Comparison of ENCODE assay signal across 12 mouse cellular contexts in the genomic region with DNA sequence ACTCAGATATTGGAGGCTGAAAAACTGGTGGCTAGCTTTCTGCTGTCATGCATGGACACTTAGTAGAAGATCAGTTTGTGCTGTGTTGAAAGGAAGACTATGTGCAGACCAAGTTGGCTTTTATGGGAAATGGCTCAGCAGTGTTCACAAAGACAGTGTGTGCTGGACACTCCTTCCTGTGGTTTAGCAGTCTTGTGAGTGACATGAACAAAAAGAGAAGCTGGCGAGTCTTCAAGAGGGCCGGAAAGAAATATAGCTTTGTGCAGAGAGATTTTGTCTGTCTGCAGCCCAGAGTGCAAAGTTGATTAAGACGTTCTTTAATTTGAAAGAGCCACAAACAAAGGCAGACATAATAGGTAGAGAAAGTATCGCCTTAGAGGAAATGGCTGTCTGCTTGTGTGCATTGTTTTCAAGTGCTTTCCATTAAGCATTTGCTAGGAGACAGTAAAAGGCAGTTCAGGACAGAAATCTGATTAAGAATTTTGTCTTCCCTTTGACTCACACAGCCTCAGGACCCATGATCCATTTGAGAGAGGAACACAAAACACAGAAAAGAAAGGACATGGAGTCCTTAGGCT. TPM values are rescaled to one million over a fixed set of nuclear protein-coding genes. Genes with fewer than 3 reads are reported as not detected.
DNase-seq lines count a peak whose midpoint lies in the region; ATAC-seq and TF ChIP-seq lines count a peak whose summit lies in the region.
"Had no signal": no experiment of that assay in that cellular context is flagged by ENCODE, and none has a peak within 500 bp of the region (broad histone marks: within the 10 kb centered on the region; RNA-seq: fewer than 3 reads in every experiment).

No protein-coding gene starts in this region.

- H3K9ac ChIP-seq in kidney, embryonic 15.5 days = no peak overlapping the region
- H3K9ac ChIP-seq: embryonic facial prominence, embryonic 13.5 days; heart, embryonic 15.5 days; stomach, embryonic 15.5 days had no signal

- ATAC-seq in kidney, embryonic 15.5 days (replicated peaks; ENCODE audit: low FRiP score) = no peak

- 57% methylated on average over 4 of the region's 4 CpGs for WGBS in kidney, embryonic 15.5 days

- no peak overlapping the region for H3K4me3 ChIP-seq in brown adipose tissue, adult 24 weeks (ENCODE audit: insufficient read depth, low read depth, low read length)
- H3K4me3 ChIP-seq in myocyte = no peak overlapping the region
- no peak overlapping the region for H3K4me3 ChIP-seq in kidney, embryonic 15.5 days (replicated peaks)
- H3K4me3 ChIP-seq: embryonic facial prominence, embryonic 13.5 days; heart, embryonic 15.5 days; left cerebral cortex, adult 2 months; stomach, embryonic 15.5 days had no signal

- DNase-seq in embryo, embryonic 10.5 days (ENCODE audit: low spot score) = peak; percentile 2
- DNase-seq in embryo, embryonic 9.5 days (ENCODE audit: extremely low spot score) = no peak
- DNase-seq in lung, postnatal 36 days = peak; percentile 42
- DNase-seq in lung, postnatal 4 days = no peak
- DNase-seq in kidney, adult 8-10 months = no peak

- no peak for TF ChIP-seq POLR2A in myocyte (IDR thresholded peaks at IDR 0.05; ENCODE audit: insufficient read length, low read depth)

- no peaks in the 10 kb centered on the region for H3K27me3 ChIP-seq in myocyte (ENCODE audit: control insufficient read depth, insufficient read depth, insufficient read length)
- peaks cover 43% of the 10 kb centered on the region for H3K27me3 ChIP-seq in kidney, embryonic 15.5 days
- H3K27me3 ChIP-seq: heart, embryonic 15.5 days had no signal

- no peaks in the 10 kb centered on the region for H3K9me3 ChIP-seq in kidney, embryonic 15.5 days (replicated peaks)
- H3K9me3 ChIP-seq: embryonic facial prominence, embryonic 13.5 days; heart, embryonic 15.5 days; stomach, embryonic 15.5 days had no signal

- no peaks in the 10 kb centered on the region for H3K79me2 ChIP-seq in myocyte (ENCODE audit: control insufficient read depth, insufficient read depth)

- peak overlapping the region; percentile 65 for H3K4me2 ChIP-seq in myocyte (ENCODE audit: low read depth)
- H3K4me2 ChIP-seq in kidney, embryonic 15.5 days = no peak overlapping the region
- H3K4me2 ChIP-seq: embryonic facial prominence, embryonic 13.5 days; heart, embryonic 15.5 days; stomach, embryonic 15.5 days had no signal

- no peaks in the 10 kb centered on the region for H3K36me3 ChIP-seq in myocyte (ENCODE audit: control insufficient read depth, insufficient read depth)
- no peaks in the 10 kb centered on the region for H3K36me3 ChIP-seq in kidney, embryonic 15.5 days
- H3K36me3 ChIP-seq: embryonic facial prominence, embryonic 13.5 days; heart, embryonic 15.5 days; stomach, embryonic 15.5 days had no signal

- H3K4me1 ChIP-seq in brown adipose tissue, adult 24 weeks (ENCODE audit: control insufficient read depth, insufficient read depth, insufficient read length, low read length) = no peaks in the 10 kb centered on the region
- no peaks in the 10 kb centered on the region for H3K4me1 ChIP-seq in kidney, embryonic 15.5 days
- H3K4me1 ChIP-seq: embryonic facial prominence, embryonic 13.5 days; heart, embryonic 15.5 days; stomach, embryonic 15.5 days had no signal

- peak overlapping the region; percentile 26 for H3K27ac ChIP-seq in brown adipose tissue, adult 24 weeks (replicated peaks; ENCODE audit: low read depth, low read length)
- H3K27ac ChIP-seq in kidney, embryonic 15.5 days = no peak overlapping the region
- H3K27ac ChIP-seq: embryonic facial prominence, embryonic 13.5 days; heart, embryonic 15.5 days; left cerebral cortex, adult 2 months; stomach, embryonic 15.5 days had no signal

- H3ac ChIP-seq in myocyte (ENCODE audit: control insufficient read depth, insufficient read length) = no peak overlapping the region

TF ChIP-seq in myocyte, 11 proteins besides CTCF, POLR2A, EP300 and RAD21:
- no peak for TF ChIP-seq USF1 (IDR thresholded peaks at IDR 0.05; ENCODE audit: low read depth)
- no peak for TF ChIP-seq CEBPB (IDR thresholded peaks at IDR 0.05; ENCODE audit: insufficient read depth, poor library complexity, severe bottlenecking)
- no peak for TF ChIP-seq MAX (IDR thresholded peaks at IDR 0.05; ENCODE audit: low read depth)
- no peak for TF ChIP-seq MYOG (IDR thresholded peaks at IDR 0.05; ENCODE audit: control insufficient read depth in 1 of 3, insufficient read depth in 1 of 3, insufficient read length in 2 of 3, low read depth in 2 of 3)
- no peak for TF ChIP-seq SRF (IDR thresholded peaks at IDR 0.05; ENCODE audit: control insufficient read depth, insufficient read length, low read depth)
- no peak for TF ChIP-seq MYOD1 (IDR thresholded peaks at IDR 0.05; ENCODE audit: control insufficient read depth in 1 of 3, insufficient read length in 2 of 3, low read depth in 2 of 3)
- no peak for TF ChIP-seq E2F4 (IDR thresholded peaks at IDR 0.05; ENCODE audit: insufficient read depth)
- no peak for TF ChIP-seq POLR2AphosphoS2 (IDR thresholded peaks at IDR 0.05; ENCODE audit: insufficient read length, low read depth)
- TF ChIP-seq REST (IDR thresholded peaks at IDR 0.05; ENCODE audit: insufficient read depth, insufficient read length) = no peak
- TF ChIP-seq TCF12 (IDR thresholded peaks at IDR 0.05; ENCODE audit: insufficient read depth, poor library complexity, severe bottlenecking) = no peak
- TF ChIP-seq TCF3 (IDR thresholded peaks at IDR 0.05; ENCODE audit: insufficient read length, low read depth) = no peak

RNA-seq across cellular contexts. Expression of a gene that starts 11.4 kb away (rescaled TPM):
- polyA plus RNA-seq in brown adipose tissue, adult 24 weeks (2012; ENCODE audit: insufficient read depth, insufficient read length, missing spikeins) = 1.4 and 2.1 TPM in 2 replicates
- polyA plus RNA-seq in myocyte (2012; fragmentation: generic; extraction: Trizol) = not detected
- polyA plus RNA-seq in kidney, embryonic 15.5 days (2015; fragmentation: Nextera tagmentation; extraction: Ambion mirVana) = 0.39 and 0.44 TPM in 2 replicates

RNA-seq across cellular contexts. Expression of a gene that starts 54.8 kb away (rescaled TPM):
- 0.79 and 0.99 TPM in 2 replicates for polyA plus RNA-seq in brown adipose tissue, adult 24 weeks (2012; ENCODE audit: insufficient read depth, insufficient read length, missing spikeins)
- polyA plus RNA-seq in myocyte (2012; fragmentation: generic; extraction: Trizol) = not detected
- polyA plus RNA-seq in kidney, embryonic 15.5 days (2015; fragmentation: Nextera tagmentation; extraction: Ambion mirVana) = 0.17 TPM in 2 replicates

Comparison
In these comparisons a context has a peak if more than half of its experiments do, and no peak if none do; other contexts are left out.
1. DNase-seq: peak in embryo, embryonic 10.5 days (single experiment) and lung, postnatal 36 days (single experiment); none in embryo, embryonic 9.5 days (single experiment), lung, postnatal 4 days (0 of 2) and kidney, adult 8-10 months (0 of 2).